Mouse (Mus musculus): ENCODE results near the gene Eif3i. TPM values are rescaled to one million over a fixed set of nuclear protein-coding genes. Genes with fewer than 3 reads are reported as not detected.
A peak's percentile ranks its signal among the peaks of the same experiment; 100 is the strongest.

Eif3i gene
- polyA plus RNA-seq, 1 experiment from 2014 or later, result 274 TPM

GRCm38 (mm10) chr4:129622120-129622802 lies 21.8 kb upstream of the Eif3i start:
- peak overlapping the region; percentile 79 for H3K4me2 ChIP-seq (ENCODE audit: low read depth)
- H3K36me3 ChIP-seq (ENCODE audit: control insufficient read depth, insufficient read depth, low read length), result peaks cover 5% of the 10 kb centered on the region
- ATAC-seq (ENCODE audit: insufficient read depth, low FRiP score, low TSS enrichment) (no peak), DNase-seq (ENCODE audit: low spot score) (no peak)
- peaks cover 27% of the 10 kb centered on the region for H3K4me1 ChIP-seq (ENCODE audit: control insufficient read depth, insufficient read depth, low read length)
- no peak overlapping the region for H3K27ac ChIP-seq (ENCODE audit: low read depth, low read length)
- WGBS, result 78% methylated on average over 11 of the region's 11 CpGs
- no peak overlapping the region for H3K4me3 ChIP-seq (ENCODE audit: low read depth, low read length)
- no peaks in the 10 kb centered on the region for H3K9me3 ChIP-seq (ENCODE audit: control insufficient read depth, low read length)
- H3K9ac ChIP-seq (ENCODE audit: low read length), result peak overlapping the region; percentile 77
- H3K27me3 ChIP-seq (ENCODE audit: control insufficient read depth, insufficient read depth, low read length), result no peaks in the 10 kb centered on the region

DNA sequence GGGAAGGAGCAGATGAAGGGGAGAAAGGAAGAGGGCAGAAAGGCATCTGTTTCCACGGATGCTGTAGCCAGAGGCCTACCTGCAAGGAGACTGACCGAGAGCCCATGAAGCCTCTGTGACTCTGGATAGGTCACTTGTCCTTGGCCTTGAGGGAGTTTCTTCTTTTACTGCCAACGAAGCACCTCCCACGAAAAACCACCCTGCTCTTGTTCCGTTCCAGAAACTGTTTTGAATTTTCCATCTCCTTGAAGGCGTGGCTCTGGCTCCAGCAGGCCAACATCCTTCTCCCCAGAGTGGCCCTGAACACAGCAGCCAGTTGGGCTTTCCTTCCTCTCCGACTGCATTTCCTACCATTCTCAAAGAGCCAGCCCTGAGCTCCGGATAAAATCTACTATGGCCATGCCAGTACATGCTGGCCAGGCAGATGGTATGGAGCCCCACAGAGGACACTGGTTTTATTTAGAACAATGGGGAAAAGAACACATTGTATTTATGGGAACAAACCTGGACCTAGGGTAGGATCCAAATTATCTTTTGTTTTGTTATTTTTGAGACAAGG lies 20.9 kb upstream of the Eif3i start:
- ATAC-seq (ENCODE audit: insufficient read depth, low FRiP score, low TSS enrichment) (no peak), DNase-seq (ENCODE audit: low spot score) (no peak)
- H3K9ac ChIP-seq (ENCODE audit: low read length), result no peak overlapping the region
- H3K4me2 ChIP-seq (ENCODE audit: low read depth), result no peak overlapping the region
- 86% methylated on average over 8 of the region's 8 CpGs for WGBS
- no peak overlapping the region for H3K4me3 ChIP-seq (ENCODE audit: low read depth, low read length)
- H3K4me1 ChIP-seq (ENCODE audit: control insufficient read depth, insufficient read depth, low read length), result peaks cover 27% of the 10 kb centered on the region
- H3K9me3 ChIP-seq (ENCODE audit: control insufficient read depth, low read length), result no peaks in the 10 kb centered on the region
- no peaks in the 10 kb centered on the region for H3K36me3 ChIP-seq (ENCODE audit: control insufficient read depth, insufficient read depth, low read length)
- no peaks in the 10 kb centered on the region for H3K27me3 ChIP-seq (ENCODE audit: control insufficient read depth, insufficient read depth, low read length)
- no peak overlapping the region for H3K27ac ChIP-seq (ENCODE audit: low read depth, low read length)

DNA sequence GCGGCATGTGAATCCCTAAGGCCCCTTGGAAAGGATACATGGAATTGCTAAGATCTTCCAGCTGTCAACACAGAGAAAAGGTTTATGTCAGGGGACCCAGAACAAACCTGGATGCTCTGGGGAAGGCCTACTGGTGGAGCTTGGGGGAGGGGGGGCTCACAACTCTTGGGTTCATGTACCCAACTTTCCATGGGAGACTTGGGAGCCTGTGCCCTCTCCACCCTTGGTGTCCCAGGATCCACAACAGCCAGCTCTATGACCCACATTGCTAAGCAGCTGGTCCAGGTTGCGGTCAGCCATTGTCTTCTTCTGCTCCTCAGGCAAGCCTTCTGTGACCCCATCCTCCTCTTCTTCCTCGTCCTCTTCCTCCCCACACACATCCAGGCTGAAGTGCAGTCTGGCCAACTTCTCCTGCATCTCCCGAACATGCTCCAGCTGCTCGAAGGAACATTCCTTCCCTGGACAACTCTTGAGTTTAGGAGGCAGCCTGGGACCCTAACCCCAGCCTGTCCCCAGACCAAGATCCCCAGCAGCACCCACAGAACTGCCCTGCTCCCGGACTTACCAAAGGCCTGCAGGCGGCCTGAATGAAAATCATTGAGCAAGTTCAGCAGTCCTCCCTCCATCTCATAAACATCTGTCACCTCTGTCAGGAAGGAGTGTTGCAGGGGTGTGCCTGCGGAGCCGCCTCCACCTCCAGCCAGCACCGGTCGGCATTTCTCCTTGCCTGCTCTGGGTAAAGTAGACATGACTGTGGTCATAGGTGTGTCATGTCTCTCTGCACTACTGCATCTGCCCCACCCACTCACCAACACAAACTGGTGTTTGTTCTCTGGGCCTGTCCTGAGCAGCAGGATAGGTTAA lies 20.2 kb upstream of the Eif3i start:
- Histone ChIP-seq H3K9me3 (ENCODE audit: control insufficient read depth, low read length) (no peaks in the 10 kb centered on the region), H3K4me2 (ENCODE audit: low read depth) (no peak overlapping the region), H3K9ac (ENCODE audit: low read length) (no peak overlapping the region), H3K27me3 (ENCODE audit: control insufficient read depth, insufficient read depth, low read length) (no peaks in the 10 kb centered on the region), H3K4me3 (ENCODE audit: low read depth, low read length) (no peak overlapping the region), H3K4me1 (ENCODE audit: control insufficient read depth, insufficient read depth, low read length) (peaks cover 26% of the 10 kb centered on the region), H3K36me3 (ENCODE audit: control insufficient read depth, insufficient read depth, low read length) (no peaks in the 10 kb centered on the region), H3K27ac (ENCODE audit: low read depth, low read length) (no peak overlapping the region)
- DNase-seq (ENCODE audit: low spot score), result no peak
- ATAC-seq (ENCODE audit: insufficient read depth, low FRiP score, low TSS enrichment), result no peak
- 88% methylated on average over 11 of the region's 11 CpGs for WGBS

DNA sequence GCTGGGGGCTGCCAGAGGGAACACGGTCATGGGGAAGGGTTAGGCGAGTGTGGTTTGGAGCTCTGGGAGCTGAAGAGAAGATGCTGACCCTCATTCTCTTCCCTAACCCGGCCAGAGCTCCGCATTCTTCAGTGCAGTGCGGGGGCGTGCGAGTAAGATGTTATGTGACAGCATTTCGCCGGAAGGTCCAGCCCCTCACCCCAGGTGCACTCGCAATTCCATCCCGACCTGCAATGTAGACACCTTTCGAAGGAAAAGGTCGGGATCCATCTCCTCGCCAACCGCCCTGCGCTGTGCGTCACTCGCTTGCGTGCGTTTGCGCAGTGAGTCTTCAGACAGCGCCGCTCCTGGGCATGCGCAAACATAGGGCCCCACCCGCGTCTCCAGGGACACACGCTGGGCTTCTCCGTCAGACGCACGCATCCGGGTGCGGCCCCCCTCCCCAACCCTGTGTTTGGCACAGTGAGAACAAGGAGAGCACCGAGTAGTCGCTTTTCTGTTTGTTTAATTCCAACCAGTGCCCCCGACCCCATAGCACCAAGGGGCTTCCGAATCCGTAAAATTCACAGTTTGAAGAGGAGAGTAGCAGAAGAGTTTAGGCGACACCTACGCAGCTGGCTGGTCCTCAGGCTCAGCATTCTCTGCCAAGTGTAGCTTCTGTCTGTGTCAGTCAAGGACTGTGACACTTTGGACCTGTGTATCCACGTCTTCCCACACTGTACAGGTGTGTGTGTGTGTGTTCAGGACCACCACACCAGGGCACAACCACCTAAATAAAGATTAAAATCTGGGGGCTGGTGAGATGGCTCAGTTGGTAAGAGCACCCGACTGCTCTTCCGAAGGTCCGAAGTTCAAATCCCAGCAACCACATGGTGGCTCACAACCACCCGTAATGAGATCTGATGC lies 18.6 kb upstream of the Eif3i start, which contains the start of gene Iqcc:
TSS of gene Iqcc (minus strand) at position 314 of the 906 bp plus-strand sequence.
- H3K4me1 ChIP-seq (ENCODE audit: control insufficient read depth, insufficient read depth, low read length), result peaks cover 14% of the 10 kb centered on the region
- ATAC-seq (ENCODE audit: insufficient read depth, low FRiP score, low TSS enrichment) (peak; percentile 83), DNase-seq (ENCODE audit: low spot score) (peak; percentile 94)
- H3K4me3 ChIP-seq (ENCODE audit: low read depth, low read length), result peak within 1 kb of the TSS; percentile 59
- peak within 1 kb of the TSS; percentile 79 for H3K9ac ChIP-seq (ENCODE audit: low read length)
- H3K27ac ChIP-seq (ENCODE audit: low read depth, low read length), result peak within 1 kb of the TSS; percentile 61; the same call in 1 of the 2 replicates
- H3K4me2 ChIP-seq (ENCODE audit: low read depth), result peak within 1 kb of the TSS; percentile 60
- 5% methylated on average over 43 of the region's 44 CpGs for WGBS
- no peaks in the 10 kb centered on the region for H3K36me3 ChIP-seq (ENCODE audit: control insufficient read depth, insufficient read depth, low read length)
- no peaks in the 10 kb centered on the region for H3K9me3 ChIP-seq (ENCODE audit: control insufficient read depth, low read length)
- H3K27me3 ChIP-seq (ENCODE audit: control insufficient read depth, insufficient read depth, low read length), result no peaks in the 10 kb centered on the region

DNA sequence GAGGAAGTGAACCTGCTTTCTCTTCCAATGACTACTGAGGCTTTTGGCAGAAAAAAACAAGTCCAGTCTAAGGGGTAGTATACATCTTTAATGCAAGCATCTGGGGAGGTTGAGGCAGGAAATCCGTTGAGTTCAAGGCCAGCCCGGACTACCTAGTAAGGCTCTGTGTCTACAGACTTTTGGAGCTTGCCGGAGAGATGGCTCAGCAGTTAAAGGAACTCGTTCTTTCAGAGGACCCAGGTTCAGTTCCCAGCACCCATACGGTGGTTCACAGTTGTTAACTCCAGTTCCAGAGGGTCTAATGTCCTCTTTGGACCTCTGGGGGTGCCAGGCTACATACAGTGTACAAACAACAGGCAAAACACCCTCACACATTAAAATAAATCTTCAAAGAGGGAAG lies 17.6 kb upstream of the Eif3i start:
- H3K27me3 ChIP-seq (ENCODE audit: control insufficient read depth, insufficient read depth, low read length), result no peaks in the 10 kb centered on the region
- DNase-seq (ENCODE audit: low spot score), result no peak
- ATAC-seq (ENCODE audit: insufficient read depth, low FRiP score, low TSS enrichment), result no peak
- WGBS, result 90% methylated on average over 5 of the region's 5 CpGs
- H3K27ac ChIP-seq (ENCODE audit: low read depth, low read length), result no peak overlapping the region; the same call in 1 of the 2 replicates
- no peaks in the 10 kb centered on the region for H3K36me3 ChIP-seq (ENCODE audit: control insufficient read depth, insufficient read depth, low read length)
- H3K4me3 ChIP-seq (ENCODE audit: low read depth, low read length), result peak overlapping the region; percentile 59
- H3K4me1 ChIP-seq (ENCODE audit: control insufficient read depth, insufficient read depth, low read length), result peaks cover 12% of the 10 kb centered on the region
- H3K4me2 ChIP-seq (ENCODE audit: low read depth), result peak overlapping the region; percentile 60
- no peaks in the 10 kb centered on the region for H3K9me3 ChIP-seq (ENCODE audit: control insufficient read depth, low read length)
- peak overlapping the region; percentile 79 for H3K9ac ChIP-seq (ENCODE audit: low read length)

- no peak for DNase-seq (ENCODE audit: low spot score)
- H3K9me3 ChIP-seq (ENCODE audit: control insufficient read depth, low read length), result no peaks in the 10 kb centered on the region
- 92% methylated on average over 7 of the region's 7 CpGs for WGBS
- H3K4me3 ChIP-seq (ENCODE audit: low read depth, low read length), result no peak overlapping the region
- ATAC-seq (ENCODE audit: insufficient read depth, low FRiP score, low TSS enrichment), result no peak
- no peak overlapping the region for H3K9ac ChIP-seq (ENCODE audit: low read length)
- H3K4me1 ChIP-seq (ENCODE audit: control insufficient read depth, insufficient read depth, low read length), result peaks cover 5% of the 10 kb centered on the region
- no peaks in the 10 kb centered on the region for H3K36me3 ChIP-seq (ENCODE audit: control insufficient read depth, insufficient read depth, low read length)
- no peak overlapping the region for H3K4me2 ChIP-seq (ENCODE audit: low read depth)
- no peak overlapping the region for H3K27ac ChIP-seq (ENCODE audit: low read depth, low read length)
- no peaks in the 10 kb centered on the region for H3K27me3 ChIP-seq (ENCODE audit: control insufficient read depth, insufficient read depth, low read length)
Measured at GRCm38 (mm10) chr4:129617121-129617641, 16.7 kb upstream of the Eif3i start.

DNA sequence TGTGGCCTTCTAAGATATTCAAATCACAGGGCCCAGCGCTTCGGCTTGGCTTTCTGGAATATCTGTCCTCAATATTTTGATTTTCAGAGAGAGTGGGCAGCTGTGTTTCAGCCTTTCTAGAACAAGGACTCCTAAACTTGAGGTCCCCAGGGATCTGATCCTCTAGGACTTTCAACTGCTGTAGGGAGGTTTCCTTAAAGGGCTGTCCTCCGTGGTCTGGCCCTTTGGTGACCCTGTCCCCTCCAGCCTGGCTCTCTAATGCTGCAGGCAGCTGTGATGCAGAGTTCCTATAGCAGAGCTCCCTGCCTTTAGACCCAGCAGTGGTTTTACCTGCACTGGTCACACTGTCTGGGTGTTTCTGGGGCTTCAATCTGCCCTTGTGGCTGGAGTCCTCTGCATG lies 16.2 kb upstream of the Eif3i start:
- H3K27me3 ChIP-seq (ENCODE audit: control insufficient read depth, insufficient read depth, low read length), result no peaks in the 10 kb centered on the region
- H3K4me3 ChIP-seq (ENCODE audit: low read depth, low read length), result no peak overlapping the region
- WGBS, result 94% methylated on average over 3 of the region's 3 CpGs
- H3K36me3 ChIP-seq (ENCODE audit: control insufficient read depth, insufficient read depth, low read length), result no peaks in the 10 kb centered on the region
- H3K27ac ChIP-seq (ENCODE audit: low read depth, low read length), result no peak overlapping the region
- H3K4me2 ChIP-seq (ENCODE audit: low read depth), result no peak overlapping the region
- ATAC-seq (ENCODE audit: insufficient read depth, low FRiP score, low TSS enrichment) (no peak), DNase-seq (ENCODE audit: low spot score) (no peak)
- no peaks in the 10 kb centered on the region for H3K9me3 ChIP-seq (ENCODE audit: control insufficient read depth, low read length)
- H3K4me1 ChIP-seq (ENCODE audit: control insufficient read depth, insufficient read depth, low read length), result peaks cover 5% of the 10 kb centered on the region
- H3K9ac ChIP-seq (ENCODE audit: low read length), result no peak overlapping the region

DNA sequence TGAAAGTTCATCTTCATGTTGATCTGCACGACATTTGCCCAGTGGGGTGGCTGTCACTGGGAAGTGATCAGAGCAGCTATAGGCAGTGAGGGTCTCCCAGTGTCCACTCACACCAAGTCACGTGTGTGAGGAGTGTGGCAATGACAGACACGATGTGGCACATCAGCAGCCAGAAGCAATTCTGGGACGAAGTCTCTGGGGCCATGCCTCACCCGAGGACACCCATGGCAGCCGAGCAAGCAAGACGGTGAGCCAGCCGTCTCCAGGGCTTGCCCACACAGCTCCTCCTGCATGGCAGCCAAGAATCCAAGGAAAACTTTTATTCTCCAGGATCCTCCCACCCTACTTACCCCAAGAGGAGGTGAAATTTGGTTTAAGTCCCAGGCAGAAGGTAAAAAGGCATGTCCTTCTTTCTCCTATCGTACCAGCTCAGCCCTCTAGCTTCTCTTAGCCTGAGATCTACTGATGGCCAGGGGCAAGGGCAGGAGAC lies 15.4 kb upstream of the Eif3i start:
- ATAC-seq (ENCODE audit: insufficient read depth, low FRiP score, low TSS enrichment), result no peak
- no peak for DNase-seq (ENCODE audit: low spot score)
- H3K36me3 ChIP-seq (ENCODE audit: control insufficient read depth, insufficient read depth, low read length), result no peaks in the 10 kb centered on the region
- H3K4me2 ChIP-seq (ENCODE audit: low read depth), result no peak overlapping the region
- no peaks in the 10 kb centered on the region for H3K27me3 ChIP-seq (ENCODE audit: control insufficient read depth, insufficient read depth, low read length)
- H3K4me3 ChIP-seq (ENCODE audit: low read depth, low read length), result no peak overlapping the region
- peaks cover 5% of the 10 kb centered on the region for H3K4me1 ChIP-seq (ENCODE audit: control insufficient read depth, insufficient read depth, low read length)
- no peak overlapping the region for H3K27ac ChIP-seq (ENCODE audit: low read depth, low read length)
- WGBS, result 90% methylated on average over 9 of the region's 9 CpGs
- no peak overlapping the region for H3K9ac ChIP-seq (ENCODE audit: low read length)
- H3K9me3 ChIP-seq (ENCODE audit: control insufficient read depth, low read length), result no peaks in the 10 kb centered on the region

Data from neural tube, embryonic 11.5 days (tissue).